Mouse (Mus musculus) ES-Bruce4 (cell line): ENCODE results near the gene Lyz1. TPM values are rescaled to one million over a fixed set of nuclear protein-coding genes. Genes with fewer than 3 reads are reported as not detected.

Experiments used
- H3K27ac ChIP-seq: 2 replicates; pipeline ENCODE4 v1.5.1; 2012; ENCODE audit warnings: low read length, inconsistent platforms; ENCODE audit not compliant: insufficient read depth
- H3K27me3 ChIP-seq: 2 replicates; pipeline ENCODE4 v1.6.1; 2012; ENCODE audit warnings: mild to moderate bottlenecking, low read length, inconsistent platforms; ENCODE audit not compliant: control insufficient read depth, poor library complexity, insufficient read depth, severe bottlenecking
- H3K36me3 ChIP-seq: 2 replicates; pipeline ENCODE4 v1.6.1; 2012; ENCODE audit warnings: inconsistent platforms, mild to moderate bottlenecking, low read length, moderate library complexity; ENCODE audit not compliant: control insufficient read depth, poor library complexity, insufficient read depth, severe bottlenecking
- H3K4me1 ChIP-seq: one replicate; pipeline ENCODE4 v1.8.1; 2011; ENCODE audit warnings: low read length; ENCODE audit not compliant: control insufficient read depth, insufficient read depth
- H3K4me3 ChIP-seq: 2 replicates; pipeline ENCODE4 v1.5.1; 2011; ENCODE audit warnings: low read depth, mild to moderate bottlenecking, low read length
- H3K9ac ChIP-seq: 2 replicates; pipeline ENCODE4 v1.6.1; 2012; ENCODE audit warnings: low read depth, mild to moderate bottlenecking, inconsistent platforms; ENCODE audit not compliant: poor library complexity, severe bottlenecking
- H3K9me3 ChIP-seq: replicated peaks from 2 replicates; pipeline ENCODE4 v1.6.1; 2012; ENCODE audit warnings: mild to moderate bottlenecking, low read length, inconsistent platforms; ENCODE audit not compliant: control insufficient read depth, poor library complexity, insufficient read depth, severe bottlenecking
- CTCF ChIP-seq: IDR thresholded peaks from one replicate; pipeline ENCODE4 v1.8.1; 2011; ENCODE audit warnings: low read depth, low read length
- EP300 ChIP-seq: IDR thresholded peaks from 2 replicates; pipeline ENCODE4 v1.6.1; 2011; ENCODE audit warnings: low read depth, low read length; ENCODE audit not compliant: insufficient read depth
- POLR2A ChIP-seq: IDR thresholded peaks from one replicate; pipeline ENCODE4 v1.8.1; 2011; ENCODE audit warnings: low read length; ENCODE audit not compliant: insufficient read depth
- polyA plus RNA-seq: library from polyadenylated mRNA; stranded (reverse); fragments of >200 nt; gene quantifications from 2 replicates; pipeline ENCODE4 v1.2.4, GENCODE M21; 2011; ENCODE audit warnings: low read depth; ENCODE audit not compliant: missing spikeins, insufficient read depth, insufficient read length

The Lyz1 gene
- not detected in 2 replicates for polyA plus RNA-seq

- Histone ChIP-seq H3K27ac (no peak within 1 kb of the TSS), H3K36me3 (no peaks in the 10 kb centered on the region), H3K4me3 (no peak within 1 kb of the TSS), H3K9me3 (no peaks in the 10 kb centered on the region), H3K4me1 (no peaks in the 10 kb centered on the region), H3K27me3 (no peaks in the 10 kb centered on the region), H3K9ac (no peak within 1 kb of the TSS)
- TF ChIP-seq EP300 = no peak
- TF ChIP-seq CTCF = no peak
- TF ChIP-seq POLR2A = no peak
Observed at GRCm38 (mm10) chr10:117292671-117293070, at the start of gene Lyz1. TSS of gene Lyz1 (minus strand) at chr10:117292868.

GRCm38 (mm10) chr10:117342406-117342805, 49.7 kb upstream of the Lyz1 start:
- Histone ChIP-seq H3K9ac (peak overlapping the region; percentile 72), H3K4me3 (no peak overlapping the region), H3K9me3 (no peaks in the 10 kb centered on the region), H3K27ac (peak overlapping the region; percentile 96), H3K4me1 (peaks cover 3% of the 10 kb centered on the region), H3K36me3 (peaks cover 5% of the 10 kb centered on the region), H3K27me3 (no peaks in the 10 kb centered on the region)
- TF ChIP-seq CTCF (no peak), EP300 (no peak), POLR2A (no peak)

DNA sequence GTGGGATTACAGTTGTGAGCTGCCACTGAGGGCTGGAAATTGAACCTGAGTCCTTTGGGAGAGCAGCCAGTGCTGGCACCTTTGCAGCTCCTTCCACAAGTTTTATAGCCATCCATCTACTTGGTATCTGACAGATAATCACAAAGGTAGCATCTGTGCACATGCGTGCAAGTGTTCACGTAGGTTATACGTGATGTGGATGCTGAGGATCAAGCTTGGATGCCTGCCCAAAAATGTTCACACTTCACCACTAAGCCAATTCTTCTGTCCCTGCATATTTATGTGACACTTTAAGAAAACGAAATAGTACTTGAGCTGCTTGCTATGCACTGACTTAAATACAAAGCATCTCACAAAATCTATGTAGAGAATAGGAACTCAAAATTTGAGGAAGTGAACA, 48.4 kb upstream of the Lyz1 start:
- no peak overlapping the region for H3K9ac ChIP-seq
- no peak overlapping the region for H3K4me3 ChIP-seq
- TF ChIP-seq EP300 (no peak), POLR2A (no peak), CTCF (no peak)
- H3K9me3 ChIP-seq = no peaks in the 10 kb centered on the region
- no peaks in the 10 kb centered on the region for H3K27me3 ChIP-seq
- peaks cover 3% of the 10 kb centered on the region for H3K4me1 ChIP-seq
- peaks cover 2% of the 10 kb centered on the region; the same call in 1 of the 2 replicates for H3K36me3 ChIP-seq
- H3K27ac ChIP-seq = no peak overlapping the region

DNA sequence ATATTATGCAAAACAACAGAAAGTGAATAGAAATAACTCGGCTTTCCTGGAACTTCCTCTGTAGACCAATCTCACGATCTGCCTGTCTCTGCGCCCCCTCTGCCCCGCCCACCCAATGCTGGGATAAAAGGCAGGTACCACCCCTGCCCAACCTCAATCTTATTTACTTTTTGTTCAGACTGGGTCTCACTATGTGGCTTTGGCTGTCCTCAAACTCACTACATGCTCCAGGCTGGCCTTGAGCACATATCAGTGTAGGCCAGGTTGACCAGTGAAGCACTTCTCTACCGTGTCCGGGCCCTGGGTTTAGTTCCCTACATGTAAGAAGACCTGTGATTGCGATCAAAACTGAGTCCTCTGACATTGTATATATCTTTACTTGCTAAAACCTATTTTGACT, 46.6 kb upstream of the Lyz1 start:
- Histone ChIP-seq H3K4me3 (no peak overlapping the region), H3K9ac (no peak overlapping the region), H3K27me3 (no peaks in the 10 kb centered on the region), H3K9me3 (no peaks in the 10 kb centered on the region), H3K36me3 (no peaks in the 10 kb centered on the region), H3K4me1 (peaks cover 3% of the 10 kb centered on the region), H3K27ac (no peak overlapping the region)
- TF ChIP-seq CTCF = no peak
- TF ChIP-seq POLR2A = no peak
- TF ChIP-seq EP300 = no peak

DNA sequence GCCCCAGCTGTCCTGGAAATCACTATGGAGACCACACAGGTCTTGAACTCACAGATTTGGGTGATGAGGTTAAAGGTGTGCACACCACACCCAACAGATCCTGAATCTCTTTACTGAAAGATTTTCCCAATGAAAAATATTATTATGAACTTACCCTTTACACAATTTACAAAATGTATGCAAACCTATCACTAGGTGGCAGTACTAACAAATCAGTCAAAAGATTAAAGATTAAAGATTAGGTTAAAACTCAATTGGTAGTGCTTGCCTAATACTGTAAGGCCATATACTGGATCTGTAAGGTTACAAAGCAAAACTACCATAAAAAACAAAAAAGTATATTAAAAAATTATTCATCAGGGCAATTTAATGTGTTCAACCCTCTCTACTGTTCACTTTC, 45.3 kb upstream of the Lyz1 start:
- no peaks in the 10 kb centered on the region for H3K36me3 ChIP-seq
- H3K9me3 ChIP-seq = no peaks in the 10 kb centered on the region
- no peak overlapping the region for H3K27ac ChIP-seq
- H3K4me3 ChIP-seq = no peak overlapping the region
- TF ChIP-seq EP300 (no peak), POLR2A (no peak), CTCF (no peak)
- H3K9ac ChIP-seq = no peak overlapping the region
- peaks cover 3% of the 10 kb centered on the region for H3K4me1 ChIP-seq
- H3K27me3 ChIP-seq = no peaks in the 10 kb centered on the region

DNA sequence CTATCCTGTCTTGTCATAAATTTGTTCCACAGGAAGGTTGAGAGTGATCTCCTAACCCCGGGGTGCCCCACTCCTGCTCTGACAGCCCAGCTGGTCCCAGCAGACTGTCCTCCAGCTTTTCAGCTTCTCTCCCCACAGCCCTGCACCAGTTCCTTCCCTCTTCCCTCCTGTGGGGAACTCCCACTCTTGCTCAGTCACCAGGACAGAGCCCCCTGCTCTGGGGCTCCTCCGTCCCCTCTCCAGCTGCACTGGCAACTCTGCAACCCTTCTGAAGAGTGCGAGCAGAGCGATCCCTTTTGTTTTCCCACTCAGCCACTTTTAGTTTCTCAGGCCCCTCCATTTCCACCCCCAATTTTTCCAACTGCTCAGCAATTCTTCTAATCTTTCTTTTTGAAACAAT, 43.0 kb upstream of the Lyz1 start:
- H3K27me3 ChIP-seq = no peaks in the 10 kb centered on the region
- no peaks in the 10 kb centered on the region for H3K9me3 ChIP-seq
- H3K27ac ChIP-seq = no peak overlapping the region
- no peak overlapping the region for H3K9ac ChIP-seq
- no peaks in the 10 kb centered on the region for H3K4me1 ChIP-seq
- H3K4me3 ChIP-seq = no peak overlapping the region
- H3K36me3 ChIP-seq = no peaks in the 10 kb centered on the region
- TF ChIP-seq EP300 (no peak), CTCF (no peak), POLR2A (no peak)
